Mouse (Mus musculus): Measurements from ENCODE around the gene Cdk6. TPM values are rescaled to one million over a fixed set of nuclear protein-coding genes. Genes with fewer than 3 reads are reported as not detected.

The Cdk6 gene
- total and polyA plus RNA-seq, 3 experiments = 40.4 to 171 (median 50.8) TPM

- Histone ChIP-seq H3K4me1 (ENCODE audit: control insufficient read depth in 1 of 2, insufficient read depth in 2 of 2) (peaks cover 45 to 97% of the 10 kb centered on the region in 2 experiments), H3K4me3 (replicated peaks in 1 of 3; ENCODE audit: low read depth in 2 of 3, low read length in 2 of 3, poor library complexity in 1 of 3) (no peak overlapping the region), H3K27ac (ENCODE audit: insufficient read depth, low read depth) (peak overlapping the region; percentile 99), H3K9ac (ENCODE audit: insufficient read depth, low read depth) (peak overlapping the region; percentile 90), H3K36me3 (replicated peaks in 1 of 2; ENCODE audit: control insufficient read depth in 1 of 2, insufficient read depth in 1 of 2, low read length in 1 of 2) (peaks cover 4 to 29% of the 10 kb centered on the region in 2 experiments), H3K9me3 (replicated peaks; ENCODE audit: low read length) (no peaks in the 10 kb centered on the region), H3K4me2 (ENCODE audit: insufficient read depth, low read depth, poor library complexity, severe bottlenecking) (peak overlapping the region; percentile 85), H3K79me2 (replicated peaks; ENCODE audit: control insufficient read depth, extremely low read depth, insufficient read depth, poor library complexity, severe bottlenecking) (peaks cover 82% of the 10 kb centered on the region), H3K27me3 (replicated peaks) (no peaks in the 10 kb centered on the region)
- in situ Hi-C loops (cut with MboI; ENCODE audit: low pct_ligation_motif_present, low pct_unique_long_range_greater_than_20kb, low sequenced_read_pairs) = no loop called here
- TF ChIP-seq CHD2 (IDR thresholded peaks at IDR 0.05; ENCODE audit: low read length) (peak; percentile 17; the same call in 1 of the 2 replicates), BHLHE40 (IDR thresholded peaks at IDR 0.05; ENCODE audit: low read depth, low read length) (no peak), USF1 (IDR thresholded peaks at IDR 0.05; ENCODE audit: low read depth, low read length) (no peak), IRF4 (IDR thresholded peaks at IDR 0.05; ENCODE audit: low read depth, low read length) (peak; percentile 85), SIN3A (IDR thresholded peaks at IDR 0.05; ENCODE audit: low read length) (0 out of 2 replicates have a peak, but pooled peaks have one; percentile 31), NRF1 (IDR thresholded peaks at IDR 0.05; ENCODE audit: low read depth, low read length) (no peak), MAX (IDR thresholded peaks at IDR 0.05; ENCODE audit: low read length) (no peak), POLR2AphosphoS2 (IDR thresholded peaks at IDR 0.05; ENCODE audit: low read depth, low read length) (no peak), TCF12 (IDR thresholded peaks at IDR 0.05; ENCODE audit: low read depth, low read length) (no peak), MAZ (IDR thresholded peaks at IDR 0.05; ENCODE audit: low read depth, low read length) (no peak), JUND (conservative IDR thresholded peaks at IDR 0.05; ENCODE audit: low read depth, low read length) (peak; percentile 91), JUN (IDR thresholded peaks at IDR 0.05; ENCODE audit: insufficient read depth, low read depth, low read length) (peak; percentile 58), RCOR1 (conservative IDR thresholded peaks at IDR 0.05; ENCODE audit: low read depth, low read length) (no peak), EP300 (IDR thresholded peaks at IDR 0.05; ENCODE audit: low read length) (no peak)
- dilution Hi-C loops (cut with MboI; ENCODE audit: extremely low pct_ligation_motif_present, extremely low pct_unique_long_range_greater_than_20kb, low sequenced_read_pairs) = no loop called here
- DNase-seq (ENCODE audit: extremely low read depth) = no peak
Observed at GRCm38 (mm10) chr5:3500957-3501563, 159.8 kb downstream of the Cdk6 start.

GRCm38 (mm10) chr5:3501564-3502001 lies 160.3 kb downstream of the Cdk6 start:
- Histone ChIP-seq H3K4me2 (ENCODE audit: insufficient read depth, low read depth, poor library complexity, severe bottlenecking) (peak overlapping the region; percentile 85), H3K79me2 (replicated peaks; ENCODE audit: control insufficient read depth, extremely low read depth, insufficient read depth, poor library complexity, severe bottlenecking) (peaks cover 77% of the 10 kb centered on the region), H3K9ac (ENCODE audit: insufficient read depth, low read depth) (peak overlapping the region; percentile 90), H3K4me1 (ENCODE audit: control insufficient read depth in 1 of 2, insufficient read depth in 2 of 2) (peaks cover 42 to 97% of the 10 kb centered on the region in 2 experiments), H3K9me3 (replicated peaks; ENCODE audit: low read length) (no peaks in the 10 kb centered on the region), H3K4me3 (replicated peaks in 1 of 3; ENCODE audit: low read depth in 2 of 3, low read length in 2 of 3, poor library complexity in 1 of 3) (no peak overlapping the region), H3K27ac (ENCODE audit: insufficient read depth, low read depth) (peak overlapping the region; percentile 99), H3K27me3 (replicated peaks) (no peaks in the 10 kb centered on the region), H3K36me3 (replicated peaks in 1 of 2; ENCODE audit: control insufficient read depth in 1 of 2, insufficient read depth in 1 of 2, low read length in 1 of 2) (peaks cover 4 to 30% of the 10 kb centered on the region in 2 experiments)
- DNase-seq (ENCODE audit: extremely low read depth) = peak; percentile 92
- dilution Hi-C loops (cut with MboI; ENCODE audit: extremely low pct_ligation_motif_present, extremely low pct_unique_long_range_greater_than_20kb, low sequenced_read_pairs) = no loop called here
- in situ Hi-C loops (cut with MboI; ENCODE audit: low pct_ligation_motif_present, low pct_unique_long_range_greater_than_20kb, low sequenced_read_pairs) = no loop called here
- no peak for TF ChIP-seq POLR2AphosphoS2 (IDR thresholded peaks at IDR 0.05; ENCODE audit: low read depth, low read length)
- TF ChIP-seq TBP (conservative IDR thresholded peaks at IDR 0.05; ENCODE audit: low read depth, low read length) = peak; percentile 59; the same call in 1 of the 2 replicates
- TF ChIP-seq GABPA (IDR thresholded peaks at IDR 0.05; ENCODE audit: insufficient replicate concordance, low read depth, low read length) = no peak
- peak; percentile 66 for TF ChIP-seq BHLHE40 (IDR thresholded peaks at IDR 0.05; ENCODE audit: low read depth, low read length)
- TF ChIP-seq ELF1 (IDR thresholded peaks at IDR 0.05; ENCODE audit: low read depth, low read length) = peak; percentile 78
- no peak for TF ChIP-seq USF1 (IDR thresholded peaks at IDR 0.05; ENCODE audit: low read depth, low read length)
- no peak for TF ChIP-seq PAX5 (IDR thresholded peaks at IDR 0.05; ENCODE audit: low read length)
- no peak; the same call in 1 of the 2 replicates for TF ChIP-seq CHD1 (IDR thresholded peaks at IDR 0.05; ENCODE audit: low read depth, low read length)
- TF ChIP-seq ZC3H11A (IDR thresholded peaks at IDR 0.05; ENCODE audit: low read depth, low read length) = no peak
- peak; percentile 78 for TF ChIP-seq MAX (IDR thresholded peaks at IDR 0.05; ENCODE audit: low read length)
- TF ChIP-seq ZNF384 (IDR thresholded peaks at IDR 0.05; ENCODE audit: low read depth, low read length) = peak; percentile 33; the same call in 1 of the 2 replicates
- TF ChIP-seq ZMIZ1 (IDR thresholded peaks at IDR 0.05; ENCODE audit: low read depth, low read length) = no peak
- peak; percentile 89 for TF ChIP-seq EP300 (IDR thresholded peaks at IDR 0.05; ENCODE audit: low read length)
- peak; percentile 92 for TF ChIP-seq MAZ (IDR thresholded peaks at IDR 0.05; ENCODE audit: low read depth, low read length)
- TF ChIP-seq RCOR1 (conservative IDR thresholded peaks at IDR 0.05; ENCODE audit: low read depth, low read length) = peak; percentile 78
- peak; percentile 74 for TF ChIP-seq CHD2 (IDR thresholded peaks at IDR 0.05; ENCODE audit: low read length)
- TF ChIP-seq USF2 (conservative IDR thresholded peaks at IDR 0.05; ENCODE audit: low read depth, low read length) = no peak
- 0 out of 2 replicates have a peak, but pooled peaks have one; percentile 15 for TF ChIP-seq SMC3 (IDR thresholded peaks at IDR 0.05; ENCODE audit: low read depth, low read length)
- peak; percentile 29; the same call in 1 of the 2 replicates for TF ChIP-seq HCFC1 (IDR thresholded peaks at IDR 0.05; ENCODE audit: low read depth, low read length)
- TF ChIP-seq NRF1 (IDR thresholded peaks at IDR 0.05; ENCODE audit: low read depth, low read length) = no peak
- 0 out of 2 replicates have a peak, but pooled peaks have one; percentile 60 for TF ChIP-seq MAFK (IDR thresholded peaks at IDR 0.05; ENCODE audit: insufficient replicate concordance, low read length)
- 0 out of 2 replicates have a peak, but pooled peaks have one; percentile 30 for TF ChIP-seq NELFE (IDR thresholded peaks at IDR 0.05; ENCODE audit: low read depth, low read length)
- peak; percentile 76 for TF ChIP-seq ZKSCAN1 (IDR thresholded peaks at IDR 0.05; ENCODE audit: borderline replicate concordance, low read depth, low read length)
- peak; percentile 59 for TF ChIP-seq JUND (conservative IDR thresholded peaks at IDR 0.05; ENCODE audit: low read depth, low read length)
- peak; percentile 100 for TF ChIP-seq MEF2A (IDR thresholded peaks at IDR 0.05; ENCODE audit: borderline replicate concordance, low read depth, low read length)

Data from CH12.LX (cell line).